Mouse (Mus musculus): ENCODE data around the gene Wscd2. TPM values are rescaled to one million over a fixed set of nuclear protein-coding genes. Genes with fewer than 3 reads are reported as not detected.
A peak's percentile ranks its signal among the peaks of the same experiment; 100 is the strongest.
"Not testable (repeated sequence)": the region's sequence is repeated elsewhere in the genome, so short reads cannot be mapped to it uniquely, and the experiment has no call there.

Wscd2 gene
- polyA plus RNA-seq, 1 experiment from 2014 or later = 5.7 TPM

DNA sequence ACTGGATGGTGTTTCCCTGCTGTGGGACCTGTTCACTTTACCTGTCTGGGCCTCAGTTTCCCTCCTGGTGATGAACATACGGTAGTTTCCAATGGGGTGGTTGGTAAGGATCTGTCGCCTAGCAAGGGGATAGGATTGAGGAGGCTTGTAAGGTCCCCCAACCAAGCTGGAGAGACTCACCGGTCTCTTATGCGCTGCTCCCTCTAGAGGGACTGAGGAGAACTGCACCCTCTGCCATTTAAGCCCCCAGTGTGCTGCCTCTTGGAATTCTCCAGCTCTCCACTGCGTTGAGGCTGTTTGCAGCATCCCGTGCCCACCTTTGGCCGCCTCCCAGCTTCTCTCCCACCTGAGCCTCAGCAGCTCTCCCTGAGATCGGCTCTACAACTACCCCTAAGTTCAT is 90.1 kb downstream of the Wscd2 start:
- H3K27ac ChIP-seq (replicated peaks) = no peak overlapping the region
- no peak overlapping the region for H3K4me2 ChIP-seq (replicated peaks; ENCODE audit: low read depth)
- DNase-seq (ENCODE audit: low spot score) (no peak), ATAC-seq (ENCODE audit: low FRiP score, low TSS enrichment) (no peak)
- no peaks in the 10 kb centered on the region for H3K9me3 ChIP-seq (ENCODE audit: control insufficient read depth, low read length)
- no peaks in the 10 kb centered on the region for H3K36me3 ChIP-seq (ENCODE audit: control insufficient read depth, insufficient read depth, low read length)
- TF ChIP-seq CTCF (IDR thresholded peaks at IDR 0.05; ENCODE audit: low read depth) = peak; percentile 75
- no peak for TF ChIP-seq EP300 (optimal IDR thresholded peaks at IDR 0.05)
- H3K4me3 ChIP-seq (ENCODE audit: low read depth, low read length) = no peak overlapping the region
- no peaks in the 10 kb centered on the region for H3K27me3 ChIP-seq (ENCODE audit: control insufficient read depth, insufficient read depth, low read length)
- no peaks in the 10 kb centered on the region for H3K4me1 ChIP-seq (replicated peaks; ENCODE audit: control insufficient read depth, insufficient read depth)
- 51% methylated on average over 8 of the region's 8 CpGs for WGBS
- H3K9ac ChIP-seq (ENCODE audit: low read length) = no peak overlapping the region

DNA sequence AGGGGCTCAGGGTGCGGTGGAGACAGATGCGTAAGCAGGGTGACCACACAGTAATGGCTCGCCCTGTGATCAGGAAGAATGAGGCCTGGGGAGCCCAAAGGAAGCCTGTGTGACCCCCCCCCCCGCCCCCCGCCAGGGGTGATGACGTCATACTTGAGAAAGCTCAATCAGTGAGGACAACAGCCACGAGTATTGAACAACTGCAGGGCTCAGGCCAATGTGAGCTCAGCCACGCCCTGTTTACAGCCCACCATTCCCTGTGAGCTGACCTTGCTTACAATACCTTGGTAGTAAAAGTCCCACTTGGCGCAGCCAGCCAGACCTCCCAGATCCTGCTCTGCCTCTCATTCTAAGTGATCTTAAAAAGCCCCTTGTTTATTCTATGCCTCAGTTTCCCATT is 90.7 kb downstream of the Wscd2 start:
- no peak overlapping the region for H3K4me2 ChIP-seq (replicated peaks; ENCODE audit: low read depth)
- no peaks in the 10 kb centered on the region for H3K36me3 ChIP-seq (ENCODE audit: control insufficient read depth, insufficient read depth, low read length)
- WGBS = 57% methylated on average over 9 of the region's 9 CpGs
- H3K9me3 ChIP-seq (ENCODE audit: control insufficient read depth, low read length) = no peaks in the 10 kb centered on the region
- TF ChIP-seq CTCF (IDR thresholded peaks at IDR 0.05; ENCODE audit: low read depth) (no peak), EP300 (optimal IDR thresholded peaks at IDR 0.05) (no peak)
- H3K4me3 ChIP-seq (ENCODE audit: low read depth, low read length) = no peak overlapping the region
- DNase-seq (ENCODE audit: low spot score) = no peak
- no peaks in the 10 kb centered on the region for H3K4me1 ChIP-seq (replicated peaks; ENCODE audit: control insufficient read depth, insufficient read depth)
- H3K27me3 ChIP-seq (ENCODE audit: control insufficient read depth, insufficient read depth, low read length) = no peaks in the 10 kb centered on the region
- no peak overlapping the region for H3K9ac ChIP-seq (ENCODE audit: low read length)
- H3K27ac ChIP-seq (replicated peaks) = no peak overlapping the region
- no peak for ATAC-seq (ENCODE audit: low FRiP score, low TSS enrichment)

DNA sequence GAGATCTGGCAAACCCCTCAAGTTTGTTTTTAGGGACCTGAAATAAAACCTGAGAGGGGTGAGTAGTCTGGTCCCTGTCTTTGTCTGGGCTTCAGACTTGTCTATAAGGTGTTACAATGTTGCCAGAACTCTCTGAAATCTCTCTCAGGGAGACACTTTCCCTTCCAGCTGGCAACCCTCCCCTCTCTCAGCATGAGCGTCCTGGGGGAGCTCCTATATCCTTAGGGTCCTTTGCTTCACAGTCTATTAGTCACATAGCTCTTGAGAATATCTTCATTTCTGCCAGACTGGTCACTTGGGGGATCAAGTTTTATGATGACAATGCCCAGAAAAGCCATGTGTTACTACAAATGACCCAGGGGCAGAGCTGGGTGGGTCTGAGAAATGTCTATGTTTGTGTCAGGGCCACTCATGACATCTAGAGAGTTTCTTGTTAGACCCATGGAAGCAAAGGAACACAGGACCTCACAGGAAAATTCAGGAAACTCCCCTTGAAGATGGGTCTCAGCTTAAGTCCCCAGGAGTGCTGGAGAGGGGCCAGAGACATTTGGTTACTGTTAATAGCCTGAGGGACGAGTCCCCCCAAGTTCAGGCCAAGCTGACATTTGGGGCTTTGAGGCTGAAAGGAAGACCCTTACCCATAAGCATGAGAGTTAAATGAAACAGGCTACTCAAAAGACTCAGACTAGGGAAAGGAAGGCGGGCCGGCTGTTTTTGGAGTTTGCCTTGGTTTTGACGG is 93.5 kb downstream of the Wscd2 start:
- Histone ChIP-seq H3K4me3 (ENCODE audit: low read depth, low read length) (no peak overlapping the region), H3K9me3 (ENCODE audit: control insufficient read depth, low read length) (no peaks in the 10 kb centered on the region), H3K27me3 (ENCODE audit: control insufficient read depth, insufficient read depth, low read length) (no peaks in the 10 kb centered on the region), H3K4me1 (replicated peaks; ENCODE audit: control insufficient read depth, insufficient read depth) (no peaks in the 10 kb centered on the region), H3K4me2 (replicated peaks; ENCODE audit: low read depth) (no peak overlapping the region), H3K9ac (ENCODE audit: low read length) (no peak overlapping the region), H3K36me3 (ENCODE audit: control insufficient read depth, insufficient read depth, low read length) (no peaks in the 10 kb centered on the region), H3K27ac (replicated peaks) (no peak overlapping the region)
- DNase-seq (ENCODE audit: low spot score) = no peak
- ATAC-seq (ENCODE audit: low FRiP score, low TSS enrichment) = no peak
- TF ChIP-seq EP300 (optimal IDR thresholded peaks at IDR 0.05) (no peak), CTCF (IDR thresholded peaks at IDR 0.05; ENCODE audit: low read depth) (no peak)
- WGBS = 64% methylated on average over 5 of the region's 5 CpGs

DNA sequence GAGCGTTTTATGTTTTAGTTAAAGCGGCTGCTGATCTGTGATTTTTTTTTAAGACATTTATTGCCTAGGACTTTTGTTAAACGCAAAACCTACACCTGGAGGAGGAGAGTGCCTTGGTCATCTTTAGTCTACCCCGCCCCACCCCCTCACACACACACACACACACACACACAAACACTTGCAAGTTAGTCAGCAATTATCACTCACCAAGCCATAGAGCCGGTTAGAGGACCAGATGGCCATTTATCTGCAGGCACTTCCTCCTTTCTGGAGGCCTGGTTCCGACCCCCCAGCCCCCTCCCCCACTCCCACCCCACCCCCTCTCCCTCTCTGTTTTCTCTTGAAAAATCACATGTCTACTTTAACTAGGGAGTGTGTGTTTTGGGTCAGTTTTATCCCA is 94.3 kb downstream of the Wscd2 start:
- H3K9ac ChIP-seq (ENCODE audit: low read length) = no peak overlapping the region
- H3K9me3 ChIP-seq (ENCODE audit: control insufficient read depth, low read length) = no peaks in the 10 kb centered on the region
- H3K4me1 ChIP-seq (replicated peaks; ENCODE audit: control insufficient read depth, insufficient read depth) = no peaks in the 10 kb centered on the region
- no peak overlapping the region for H3K4me2 ChIP-seq (replicated peaks; ENCODE audit: low read depth)
- 33% methylated on average over 6 of the region's 6 CpGs for WGBS
- no peak for TF ChIP-seq CTCF (IDR thresholded peaks at IDR 0.05; ENCODE audit: low read depth)
- no peak for TF ChIP-seq EP300 (optimal IDR thresholded peaks at IDR 0.05)
- no peak overlapping the region for H3K27ac ChIP-seq (replicated peaks)
- DNase-seq (ENCODE audit: low spot score) = no peak
- H3K4me3 ChIP-seq (ENCODE audit: low read depth, low read length) = no peak overlapping the region
- no peak for ATAC-seq (ENCODE audit: low FRiP score, low TSS enrichment)
- H3K36me3 ChIP-seq (ENCODE audit: control insufficient read depth, insufficient read depth, low read length) = no peaks in the 10 kb centered on the region
- no peaks in the 10 kb centered on the region for H3K27me3 ChIP-seq (ENCODE audit: control insufficient read depth, insufficient read depth, low read length)

DNA sequence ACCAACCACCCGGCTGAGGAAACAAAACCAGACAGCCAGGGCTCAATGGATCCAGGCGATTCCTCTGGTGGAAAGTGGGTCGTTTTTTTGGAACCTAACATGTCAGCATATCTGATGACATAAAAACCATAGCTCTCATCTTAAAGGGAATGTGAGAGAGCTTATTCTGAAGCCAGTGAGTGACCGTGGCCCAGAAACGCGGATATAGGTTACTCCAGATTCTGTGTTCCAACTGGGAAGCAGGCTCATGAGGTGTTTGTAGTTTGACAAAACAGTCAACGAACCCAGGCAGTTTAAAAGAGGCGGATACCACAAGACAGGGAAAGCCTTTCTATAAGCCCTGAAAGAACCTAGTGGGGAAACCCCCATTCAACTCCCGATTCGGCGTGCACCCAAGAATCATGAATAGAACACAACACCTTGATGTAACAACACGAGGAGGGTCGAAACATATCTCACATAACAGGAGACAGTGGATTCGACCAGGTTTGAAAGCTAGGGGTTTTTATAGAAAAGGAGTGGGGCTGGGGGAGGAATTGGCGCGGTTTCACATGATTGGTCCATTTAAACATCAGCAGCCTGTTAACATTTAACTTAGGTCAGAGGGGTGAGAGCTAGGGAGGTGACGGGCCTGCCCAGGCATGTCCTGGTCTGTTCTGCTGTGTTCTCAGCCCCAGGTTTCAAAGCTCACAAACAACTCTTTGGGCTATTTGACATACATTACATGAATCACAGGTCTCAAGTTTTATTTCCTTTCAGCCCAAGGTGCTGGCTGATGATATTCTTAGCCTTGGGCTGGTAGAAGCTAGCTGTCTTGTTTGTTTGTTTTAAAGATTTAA is 95.7 kb downstream of the Wscd2 start:
- H3K36me3 ChIP-seq (ENCODE audit: control insufficient read depth, insufficient read depth, low read length); H3K9me3 ChIP-seq (ENCODE audit: control insufficient read depth, low read length); H3K27me3 ChIP-seq (ENCODE audit: control insufficient read depth, insufficient read depth, low read length); H3K27ac ChIP-seq (replicated peaks); H3K4me2 ChIP-seq (replicated peaks; ENCODE audit: low read depth); H3K9ac ChIP-seq (ENCODE audit: low read length); DNase-seq (ENCODE audit: low spot score); ATAC-seq (ENCODE audit: low FRiP score, low TSS enrichment); H3K4me1 ChIP-seq (replicated peaks; ENCODE audit: control insufficient read depth, insufficient read depth); H3K4me3 ChIP-seq (ENCODE audit: low read depth, low read length): not testable (repeated sequence)
- WGBS = 75% methylated on average over 17 of the region's 17 CpGs

DNA sequence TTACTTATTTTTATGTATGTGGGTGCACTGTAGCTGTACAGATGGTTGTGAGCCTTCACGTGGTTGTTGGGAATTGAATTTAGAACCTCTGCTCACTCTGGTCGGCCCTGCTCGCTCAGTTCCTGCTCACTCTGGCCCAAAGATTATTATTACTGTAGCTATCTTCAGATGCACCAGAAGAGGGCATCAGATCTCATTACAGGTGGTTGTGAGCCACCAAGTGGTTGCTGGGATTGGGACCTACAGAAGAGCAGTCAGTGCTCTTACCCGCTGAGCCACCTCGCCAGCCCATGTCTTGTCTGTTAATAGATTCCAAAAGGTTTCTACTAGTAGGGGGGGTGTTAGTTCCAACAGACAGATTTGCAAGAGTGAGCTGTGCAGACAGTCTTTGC is 96.3 kb downstream of the Wscd2 start:
- H3K9ac ChIP-seq (ENCODE audit: low read length); DNase-seq (ENCODE audit: low spot score); ATAC-seq (ENCODE audit: low FRiP score, low TSS enrichment); H3K4me2 ChIP-seq (replicated peaks; ENCODE audit: low read depth); H3K9me3 ChIP-seq (ENCODE audit: control insufficient read depth, low read length); H3K36me3 ChIP-seq (ENCODE audit: control insufficient read depth, insufficient read depth, low read length); H3K4me3 ChIP-seq (ENCODE audit: low read depth, low read length); H3K27ac ChIP-seq (replicated peaks); H3K4me1 ChIP-seq (replicated peaks; ENCODE audit: control insufficient read depth, insufficient read depth); H3K27me3 ChIP-seq (ENCODE audit: control insufficient read depth, insufficient read depth, low read length): not testable (repeated sequence)
- WGBS = 54% methylated on average over 5 of the region's 5 CpGs
- TF ChIP-seq CTCF (IDR thresholded peaks at IDR 0.05; ENCODE audit: low read depth) = peak; percentile 60

Measured in stomach, postnatal 0 days (tissue).